Mouse (Mus musculus) WW6 (cell line): Measurements from ENCODE around the gene S100pbp.

Experiments used
- DNase-seq: peaks from one replicate; pipeline ENCODE4 v3.0.0-alpha.2; 2013; ENCODE audit warnings: low read depth, low spot score

S100pbp gene

GRCm38 (mm10) chr4:129130149-129130548, 59.4 kb downstream of the S100pbp start:
- no peak for DNase-seq

GRCm38 (mm10) chr4:129129387-129129786, 60.1 kb downstream of the S100pbp start:
- DNase-seq = no peak

- DNase-seq = no peak
These were observed 60.8 kb downstream of the S100pbp start for GRCm38 (mm10) chr4:129128582-129129338.

- no peak for DNase-seq
These were observed 63.6 kb downstream of the S100pbp start for GRCm38 (mm10) chr4:129125736-129126451.

GRCm38 (mm10) chr4:129124652-129125146, 64.8 kb downstream of the S100pbp start:
- DNase-seq = no peak

- no peak for DNase-seq
These were observed 66.8 kb downstream of the S100pbp start for GRCm38 (mm10) chr4:129122719-129123118.

GRCm38 (mm10) chr4:129122107-129122506, 67.4 kb downstream of the S100pbp start:
- no peak for DNase-seq

- DNase-seq = no peak
These were observed 67.9 kb downstream of the S100pbp start, which contains the start of gene Hpca for GRCm38 (mm10) chr4:129121569-129122086. Gene Hpca, minus strand, starts transcription at chr4:129122036.

- peak; percentile 55 for DNase-seq
These were observed 68.7 kb downstream of the S100pbp start for GRCm38 (mm10) chr4:129120520-129121445.

GRCm38 (mm10) chr4:129119708-129120107, 69.8 kb downstream of the S100pbp start:
- DNase-seq = no peak

GRCm38 (mm10) chr4:129117720-129118510, 71.6 kb downstream of the S100pbp start:
- DNase-seq = no peak

GRCm38 (mm10) chr4:129116703-129117102, 72.8 kb downstream of the S100pbp start:
- DNase-seq = no peak

- DNase-seq = peak; percentile 89
These were observed 76.2 kb downstream of the S100pbp start for GRCm38 (mm10) chr4:129113083-129113988.

- no peak for DNase-seq
These were observed 77.3 kb downstream of the S100pbp start for GRCm38 (mm10) chr4:129112231-129112630.

- DNase-seq = no peak
These were observed 78.2 kb downstream of the S100pbp start for GRCm38 (mm10) chr4:129111350-129111749.

GRCm38 (mm10) chr4:129110804-129111203, 78.7 kb downstream of the S100pbp start:
- DNase-seq = no peak

GRCm38 (mm10) chr4:129108624-129109023, 80.9 kb downstream of the S100pbp start:
- no peak for DNase-seq

GRCm38 (mm10) chr4:129107348-129107899, 82.1 kb downstream of the S100pbp start:
- no peak for DNase-seq

- DNase-seq = no peak
These were observed 83.5 kb downstream of the S100pbp start for GRCm38 (mm10) chr4:129106073-129106472.
